Mouse (Mus musculus): ENCODE results near the gene Cul4a. TPM values are rescaled to one million over a fixed set of nuclear protein-coding genes. Genes with fewer than 3 reads are reported as not detected.

Cul4a gene
- 26.2 and 27.9 TPM in 2 replicates for polyA plus RNA-seq (2012; rRNA removed; ENCODE audit: low replicate concordance)

GRCm38 (mm10) chr8:13105087-13105881, at the start of gene Cul4a, which contains the start of gene Pcid2:
Gene Cul4a (plus strand): TSS chr8:13105621.
Gene Pcid2 (minus strand): TSS chr8:13105459.

GRCm38 (mm10) chr8:13060441-13061150, 44.8 kb upstream of the Cul4a start, which contains the start of gene Proz:
Gene Proz (plus strand): TSS chr8:13060914.

GRCm38 (mm10) chr8:13158718-13159376, 53.4 kb downstream of the Cul4a start, which contains the start of gene Lamp1:
Gene Lamp1 (plus strand): TSS chr8:13159161.

Other genes starting within 250 kb of the Cul4a start
- 5.7 and 7.8 TPM in 2 replicates for gene Mcf2l, start 231.8 kb upstream of the Cul4a start, polyA plus RNA-seq (2012; rRNA removed; ENCODE audit: low replicate concordance)
- gene F7, start 79.6 kb upstream of the Cul4a start, polyA plus RNA-seq (2012; rRNA removed; ENCODE audit: low replicate concordance) = 0.08 and 0.09 TPM in 2 replicates
- gene F10, start 68.3 kb upstream of the Cul4a start, polyA plus RNA-seq (2012; rRNA removed; ENCODE audit: low replicate concordance) = 0.64 and 0.95 TPM in 2 replicates
- gene Proz, start 44.7 kb upstream of the Cul4a start, polyA plus RNA-seq (2012; rRNA removed; ENCODE audit: low replicate concordance) = 21.5 and 23.6 TPM in 2 replicates
- 13.3 and 14.6 TPM in 2 replicates for gene Pcid2, start 162 bp upstream of the Cul4a start, polyA plus RNA-seq (2012; rRNA removed; ENCODE audit: low replicate concordance)
- 250 and 529 TPM in 2 replicates for gene Lamp1, start 53.5 kb downstream of the Cul4a start, polyA plus RNA-seq (2012; rRNA removed; ENCODE audit: low replicate concordance)
- gene Grtp1, start 95.0 kb downstream of the Cul4a start, polyA plus RNA-seq (2012; rRNA removed; ENCODE audit: low replicate concordance) = 25.9 and 43.3 TPM in 2 replicates
- gene Adprhl1, start 148.5 kb downstream of the Cul4a start, polyA plus RNA-seq (2012; rRNA removed; ENCODE audit: low replicate concordance) = not detected in 2 replicates
- 6.5 and 10.2 TPM in 2 replicates for gene Dcun1d2, start 182.5 kb downstream of the Cul4a start, polyA plus RNA-seq (2012; rRNA removed; ENCODE audit: low replicate concordance)
- 27.8 and 28.0 TPM in 2 replicates for gene Tmco3, start 182.6 kb downstream of the Cul4a start, polyA plus RNA-seq (2012; rRNA removed; ENCODE audit: low replicate concordance)
- gene Tfdp1, start 233.1 kb downstream of the Cul4a start, polyA plus RNA-seq (2012; rRNA removed; ENCODE audit: low replicate concordance) = 11.5 and 16.6 TPM in 2 replicates

Data from duodenum, adult 2 months (tissue).